Mouse (Mus musculus): ENCODE results near the gene Rnf150. TPM values are rescaled to one million over a fixed set of nuclear protein-coding genes. Genes with fewer than 3 reads are reported as not detected.

The Rnf150 gene
- polyA plus RNA-seq, 1 experiment = 3.5 TPM

DNA sequence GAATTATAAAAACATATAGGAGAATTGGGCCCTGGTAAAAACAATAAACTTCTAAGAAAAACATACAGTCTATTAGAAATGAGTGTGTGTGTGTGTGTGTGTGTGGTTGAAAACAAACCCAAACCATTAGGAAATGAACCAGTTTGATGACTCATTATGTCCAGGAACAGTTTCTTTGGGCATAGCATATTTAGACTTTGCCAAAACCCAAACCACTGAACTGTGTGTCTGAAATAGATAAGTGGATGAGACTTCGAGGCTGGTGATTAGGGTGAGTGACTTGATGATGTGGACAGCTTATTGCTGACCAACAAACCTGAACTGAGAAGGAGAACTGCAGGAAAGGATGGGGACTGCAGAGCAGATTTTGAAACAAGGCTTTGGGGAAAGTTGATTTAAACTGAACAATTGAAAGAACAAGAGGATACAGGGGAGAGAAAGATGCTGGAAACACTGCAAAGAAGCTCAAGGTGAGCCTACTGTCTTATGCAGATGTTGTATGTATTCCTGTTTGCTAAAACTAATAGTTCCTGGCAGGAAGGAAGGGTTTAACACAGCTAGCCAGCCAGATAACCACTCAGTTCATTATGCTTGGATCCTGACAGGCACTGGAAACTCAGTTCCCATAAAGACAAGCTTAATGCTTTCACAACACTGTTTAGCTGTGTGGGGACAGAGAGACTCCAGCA lies 53.8 kb downstream of the Rnf150 start:
- TF ChIP-seq CEBPB (IDR thresholded peaks at IDR 0.05; ENCODE audit: low read depth) (peak; percentile 37), FOSL1 (IDR thresholded peaks at IDR 0.05; ENCODE audit: insufficient read depth, low read length, poor library complexity, severe bottlenecking) (peak; percentile 70), MAX (IDR thresholded peaks at IDR 0.05) (no peak), MYOD1 (IDR thresholded peaks at IDR 0.05; ENCODE audit: control insufficient read depth, insufficient read length, low read depth) (no peak), CTCF (IDR thresholded peaks at IDR 0.05; ENCODE audit: control insufficient read depth, insufficient read depth, insufficient read length) (no peak)
- H3K36me3 ChIP-seq (ENCODE audit: control insufficient read depth, insufficient read depth) = no peaks in the 10 kb centered on the region
- peaks cover 1% of the 10 kb centered on the region for H3K79me3 ChIP-seq (ENCODE audit: low read depth)
- no peaks in the 10 kb centered on the region for H3K79me2 ChIP-seq (ENCODE audit: control insufficient read depth, insufficient read depth)
- no peak overlapping the region for H3K4me3 ChIP-seq (ENCODE audit: insufficient read depth, poor library complexity, severe bottlenecking)
- no peak overlapping the region for H3ac ChIP-seq (ENCODE audit: control insufficient read depth, insufficient read length, low read depth)
- no peaks in the 10 kb centered on the region for H3K27me3 ChIP-seq (ENCODE audit: control insufficient read depth, insufficient read depth, insufficient read length)

DNA sequence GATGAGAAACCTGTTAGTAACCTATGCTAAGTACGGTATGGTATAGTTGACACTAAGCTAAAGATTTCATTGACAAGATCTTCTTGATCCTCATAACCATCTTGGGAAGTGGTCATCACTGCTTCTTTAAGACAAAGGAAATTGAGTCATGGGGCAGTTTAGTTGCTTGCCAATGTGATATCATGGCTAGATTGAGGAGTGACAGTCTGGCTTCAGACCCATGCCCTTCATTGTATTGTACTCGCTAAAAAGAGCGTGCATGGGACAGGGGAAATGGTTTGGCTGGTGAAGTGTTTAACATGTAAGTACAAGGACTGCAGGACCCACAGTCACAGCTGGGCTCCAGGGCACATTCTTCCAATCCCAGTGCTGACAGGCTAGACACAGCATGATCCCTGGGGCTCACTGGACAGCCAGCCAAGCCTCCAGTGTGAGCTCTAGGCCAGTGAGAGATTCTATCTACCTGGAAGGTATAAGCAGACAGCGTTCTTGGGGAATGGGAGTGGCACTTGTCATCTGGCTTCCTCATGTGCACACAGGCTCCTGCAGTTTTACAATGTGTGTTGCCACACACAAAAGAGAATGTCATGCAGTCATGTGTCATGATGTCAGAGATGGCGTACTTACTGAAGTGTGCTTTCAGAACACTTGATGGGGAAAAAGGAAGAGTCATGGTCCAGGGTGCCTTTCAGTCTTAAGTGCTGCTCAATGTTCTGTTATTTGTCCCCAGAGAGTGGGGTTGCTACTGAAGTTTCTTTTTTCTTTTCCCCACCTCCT lies 54.6 kb downstream of the Rnf150 start:
- Histone ChIP-seq H3K4me3 (ENCODE audit: insufficient read depth, poor library complexity, severe bottlenecking) (no peak overlapping the region), H3K79me3 (ENCODE audit: low read depth) (peaks cover 1% of the 10 kb centered on the region), H3K27me3 (ENCODE audit: control insufficient read depth, insufficient read depth, insufficient read length) (no peaks in the 10 kb centered on the region), H3K79me2 (ENCODE audit: control insufficient read depth, insufficient read depth) (no peaks in the 10 kb centered on the region), H3ac (ENCODE audit: control insufficient read depth, insufficient read length, low read depth) (no peak overlapping the region), H3K36me3 (ENCODE audit: control insufficient read depth, insufficient read depth) (no peaks in the 10 kb centered on the region)
- TF ChIP-seq CEBPB (IDR thresholded peaks at IDR 0.05; ENCODE audit: low read depth) (no peak), MAX (IDR thresholded peaks at IDR 0.05) (no peak), MYOD1 (IDR thresholded peaks at IDR 0.05; ENCODE audit: control insufficient read depth, insufficient read length, low read depth) (no peak), USF1 (IDR thresholded peaks at IDR 0.05; ENCODE audit: low read depth) (no peak), FOSL1 (IDR thresholded peaks at IDR 0.05; ENCODE audit: insufficient read depth, low read length, poor library complexity, severe bottlenecking) (no peak), MYOG (IDR thresholded peaks at IDR 0.05; ENCODE audit: control insufficient read depth, extremely low read depth, insufficient read length) (no peak), CTCF (IDR thresholded peaks at IDR 0.05; ENCODE audit: control insufficient read depth, insufficient read depth, insufficient read length) (no peak)

DNA sequence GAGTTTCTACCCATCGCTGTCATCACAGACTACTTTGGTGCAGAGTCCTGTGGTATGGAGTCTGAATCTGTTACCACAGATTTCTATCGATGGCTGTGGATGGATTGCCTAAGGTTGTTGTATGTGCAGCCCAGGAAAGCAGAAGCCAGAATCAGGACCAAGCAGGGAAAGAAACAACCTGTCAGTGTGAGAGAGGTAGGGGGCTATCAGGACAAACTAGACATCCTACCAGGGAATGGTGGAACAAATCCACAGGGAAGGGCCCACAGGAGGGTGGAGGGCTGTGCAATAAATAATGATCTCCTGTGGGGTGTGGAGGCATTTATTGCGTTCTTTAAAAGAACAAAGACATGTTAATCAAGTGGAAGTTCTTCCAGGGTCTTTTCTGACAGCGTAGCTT lies 56.5 kb downstream of the Rnf150 start:
- TF ChIP-seq MYOG (IDR thresholded peaks at IDR 0.05; ENCODE audit: control insufficient read depth, extremely low read depth, insufficient read length) = no peak
- no peak for TF ChIP-seq CEBPB (IDR thresholded peaks at IDR 0.05; ENCODE audit: low read depth)
- TF ChIP-seq MAX (IDR thresholded peaks at IDR 0.05) = no peak
- TF ChIP-seq FOSL1 (IDR thresholded peaks at IDR 0.05; ENCODE audit: insufficient read depth, low read length, poor library complexity, severe bottlenecking) = no peak
- no peak for TF ChIP-seq CTCF (IDR thresholded peaks at IDR 0.05; ENCODE audit: control insufficient read depth, insufficient read depth, insufficient read length)
- no peak for TF ChIP-seq MYOD1 (IDR thresholded peaks at IDR 0.05; ENCODE audit: control insufficient read depth, insufficient read length, low read depth)
- H3K4me3 ChIP-seq (ENCODE audit: insufficient read depth, poor library complexity, severe bottlenecking) = no peak overlapping the region
- H3K36me3 ChIP-seq (ENCODE audit: control insufficient read depth, insufficient read depth) = no peaks in the 10 kb centered on the region
- no peaks in the 10 kb centered on the region for H3K79me2 ChIP-seq (ENCODE audit: control insufficient read depth, insufficient read depth)
- no peak overlapping the region for H3ac ChIP-seq (ENCODE audit: control insufficient read depth, insufficient read length, low read depth)
- peaks cover 1% of the 10 kb centered on the region for H3K79me3 ChIP-seq (ENCODE audit: low read depth)
- no peaks in the 10 kb centered on the region for H3K27me3 ChIP-seq (ENCODE audit: control insufficient read depth, insufficient read depth, insufficient read length)

DNA sequence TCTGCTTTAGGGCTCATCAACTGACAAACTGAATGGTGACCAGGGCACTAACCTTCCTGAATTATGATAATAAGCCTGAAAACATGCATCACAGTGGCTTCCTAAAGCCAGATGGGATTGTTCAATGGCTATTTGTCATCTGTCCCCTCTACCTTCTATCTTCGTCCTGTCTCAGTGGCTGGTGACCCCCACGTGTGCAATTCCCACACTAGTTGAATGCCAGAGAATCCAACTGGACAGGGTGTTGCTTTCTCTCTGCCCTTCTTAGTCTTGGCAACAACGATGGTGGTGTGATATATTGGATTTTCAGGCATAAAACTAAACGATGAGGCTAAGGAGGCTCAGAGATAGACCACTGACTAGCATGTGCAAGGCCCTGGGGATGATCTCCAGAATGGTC lies 57.0 kb downstream of the Rnf150 start:
- H3K27me3 ChIP-seq (ENCODE audit: control insufficient read depth, insufficient read depth, insufficient read length) = no peaks in the 10 kb centered on the region
- TF ChIP-seq USF1 (IDR thresholded peaks at IDR 0.05; ENCODE audit: low read depth) (peak; percentile 8), CEBPB (IDR thresholded peaks at IDR 0.05; ENCODE audit: low read depth) (no peak)
- H3K79me3 ChIP-seq (ENCODE audit: low read depth) = peaks cover 1% of the 10 kb centered on the region
- no peaks in the 10 kb centered on the region for H3K79me2 ChIP-seq (ENCODE audit: control insufficient read depth, insufficient read depth)
- H3K36me3 ChIP-seq (ENCODE audit: control insufficient read depth, insufficient read depth) = no peaks in the 10 kb centered on the region
- H3K4me3 ChIP-seq (ENCODE audit: insufficient read depth, poor library complexity, severe bottlenecking) = no peak overlapping the region
- H3ac ChIP-seq (ENCODE audit: control insufficient read depth, insufficient read length, low read depth) = no peak overlapping the region

DNA sequence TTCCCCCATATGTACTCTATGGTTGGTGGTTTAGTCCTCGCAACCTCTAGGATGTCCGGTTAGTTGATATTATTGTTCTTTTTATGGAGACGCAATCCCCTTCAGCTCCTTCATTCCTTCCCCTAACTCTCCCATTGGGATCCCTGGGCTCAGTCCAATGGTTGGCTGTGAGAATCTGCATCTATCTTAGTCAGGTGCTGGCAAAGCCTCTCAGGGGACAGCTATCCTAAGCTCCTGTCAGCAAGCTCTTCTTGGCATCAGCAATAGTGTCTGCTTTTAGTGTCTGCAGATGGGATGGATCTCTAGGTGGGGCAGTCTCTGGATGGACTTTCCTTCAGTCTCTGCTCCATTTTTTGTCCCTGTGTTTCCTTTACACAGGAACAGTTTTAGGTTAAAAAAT lies 62.1 kb downstream of the Rnf150 start:
- Histone ChIP-seq H3ac (ENCODE audit: control insufficient read depth, insufficient read length, low read depth) (no peak overlapping the region), H3K4me3 (ENCODE audit: insufficient read depth, poor library complexity, severe bottlenecking) (no peak overlapping the region), H3K36me3 (ENCODE audit: control insufficient read depth, insufficient read depth) (no peaks in the 10 kb centered on the region), H3K79me2 (ENCODE audit: control insufficient read depth, insufficient read depth) (no peaks in the 10 kb centered on the region), H3K79me3 (ENCODE audit: low read depth) (no peaks in the 10 kb centered on the region), H3K27me3 (ENCODE audit: control insufficient read depth, insufficient read depth, insufficient read length) (no peaks in the 10 kb centered on the region)
- TF ChIP-seq USF1 (IDR thresholded peaks at IDR 0.05; ENCODE audit: low read depth) (no peak), MYOG (IDR thresholded peaks at IDR 0.05; ENCODE audit: control insufficient read depth, extremely low read depth, insufficient read length) (no peak), MAX (IDR thresholded peaks at IDR 0.05) (no peak), FOSL1 (IDR thresholded peaks at IDR 0.05; ENCODE audit: insufficient read depth, low read length, poor library complexity, severe bottlenecking) (no peak), CTCF (IDR thresholded peaks at IDR 0.05; ENCODE audit: control insufficient read depth, insufficient read depth, insufficient read length) (no peak), CEBPB (IDR thresholded peaks at IDR 0.05; ENCODE audit: low read depth) (no peak), MYOD1 (IDR thresholded peaks at IDR 0.05; ENCODE audit: control insufficient read depth, insufficient read length, low read depth) (no peak)

All from C2C12 (cell line).